Mouse (Mus musculus) cerebellum, postnatal 10 days (tissue): Measurements from ENCODE around the gene Dnm1.
A peak's percentile ranks its signal among the peaks of the same experiment; 100 is the strongest.

ENCODE experiments used
- DNase-seq, 2 experiments: peaks; one replicate each; pipeline ENCODE4 v3.0.0; 2021; ENCODE audit warnings: mixed read lengths in 2 of 2

Gene Dnm1

DNA sequence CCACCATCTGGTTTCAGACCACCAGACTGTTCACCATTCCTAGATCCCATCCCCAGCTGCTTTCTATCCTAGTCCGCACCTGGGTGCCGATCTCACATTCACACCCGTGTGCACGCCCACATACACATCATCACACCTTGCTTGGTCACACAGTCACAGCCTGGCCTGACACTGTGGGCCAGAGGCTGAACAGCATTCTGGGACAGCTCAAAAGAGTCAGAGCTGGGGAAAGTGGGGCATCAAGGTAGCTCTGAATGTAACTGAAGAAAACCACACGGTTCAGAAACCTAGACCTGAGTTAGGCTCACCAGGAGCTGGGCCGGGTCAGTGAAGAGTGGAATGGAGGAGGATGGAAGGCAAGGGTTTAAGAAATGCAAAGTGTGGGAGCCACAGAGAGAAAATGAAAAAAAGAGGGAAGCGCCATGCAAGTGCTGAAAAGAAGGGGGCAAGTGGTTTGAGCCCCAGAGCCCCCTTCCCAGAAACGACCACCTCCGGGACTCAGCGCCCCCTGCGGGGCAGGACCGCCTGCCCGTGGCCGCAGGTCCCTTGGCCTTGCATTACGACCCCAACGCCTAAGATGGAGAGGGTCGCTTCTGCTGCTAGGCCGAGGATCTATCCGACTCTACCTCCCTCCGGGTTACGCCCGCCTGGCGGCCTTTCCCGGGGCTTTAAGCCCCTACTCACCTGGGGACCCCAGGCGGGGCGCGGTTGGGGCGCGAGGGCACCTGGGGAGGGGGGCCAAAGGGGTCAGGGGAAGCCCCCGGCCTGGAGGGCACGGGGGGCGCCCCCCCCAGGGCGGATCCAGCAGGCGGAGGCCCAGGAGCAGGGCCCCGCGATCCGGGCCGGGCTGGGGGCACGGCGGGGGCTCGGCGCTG lies 41.5 kb downstream of the Dnm1 start:
- peak in 1 of 2 experiments; percentile 47 for DNase-seq

DNA sequence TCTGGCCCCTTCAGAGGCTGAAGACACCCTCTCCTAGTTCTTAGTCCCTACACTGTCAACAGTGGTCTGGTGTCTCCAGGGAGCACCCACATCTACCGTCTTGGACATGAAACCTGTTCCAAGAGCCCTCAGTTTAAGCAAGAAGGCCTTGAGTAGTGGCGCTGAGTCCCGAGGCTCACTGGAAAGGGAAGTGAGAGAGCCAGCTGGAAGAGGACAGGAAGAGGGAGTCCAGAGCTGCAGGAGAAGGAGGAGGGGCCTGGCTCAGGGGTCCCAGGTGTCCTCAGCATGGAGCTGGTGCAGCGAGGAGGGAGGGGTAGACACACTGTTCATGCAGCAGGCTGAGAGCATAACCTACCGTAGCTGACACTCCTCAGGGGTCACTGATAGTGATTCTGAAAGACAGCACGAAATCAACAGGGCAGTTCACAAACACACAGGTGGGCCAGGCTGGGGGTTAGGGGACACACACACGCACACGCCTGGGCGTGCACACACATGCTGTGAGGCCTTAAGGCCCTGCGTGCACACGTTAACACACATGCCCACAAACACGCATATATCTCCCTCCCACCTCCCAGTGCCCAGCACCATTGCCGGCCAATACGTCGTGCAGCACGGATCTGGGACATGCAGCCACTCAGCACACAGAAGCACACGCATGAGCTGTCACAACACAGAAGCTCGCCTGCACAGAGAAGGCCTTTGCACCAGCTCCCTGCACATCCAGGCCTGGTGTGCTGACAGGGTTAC lies 42.9 kb downstream of the Dnm1 start:
- DNase-seq = peak in 1 of 2 experiments; percentile 9

DNA sequence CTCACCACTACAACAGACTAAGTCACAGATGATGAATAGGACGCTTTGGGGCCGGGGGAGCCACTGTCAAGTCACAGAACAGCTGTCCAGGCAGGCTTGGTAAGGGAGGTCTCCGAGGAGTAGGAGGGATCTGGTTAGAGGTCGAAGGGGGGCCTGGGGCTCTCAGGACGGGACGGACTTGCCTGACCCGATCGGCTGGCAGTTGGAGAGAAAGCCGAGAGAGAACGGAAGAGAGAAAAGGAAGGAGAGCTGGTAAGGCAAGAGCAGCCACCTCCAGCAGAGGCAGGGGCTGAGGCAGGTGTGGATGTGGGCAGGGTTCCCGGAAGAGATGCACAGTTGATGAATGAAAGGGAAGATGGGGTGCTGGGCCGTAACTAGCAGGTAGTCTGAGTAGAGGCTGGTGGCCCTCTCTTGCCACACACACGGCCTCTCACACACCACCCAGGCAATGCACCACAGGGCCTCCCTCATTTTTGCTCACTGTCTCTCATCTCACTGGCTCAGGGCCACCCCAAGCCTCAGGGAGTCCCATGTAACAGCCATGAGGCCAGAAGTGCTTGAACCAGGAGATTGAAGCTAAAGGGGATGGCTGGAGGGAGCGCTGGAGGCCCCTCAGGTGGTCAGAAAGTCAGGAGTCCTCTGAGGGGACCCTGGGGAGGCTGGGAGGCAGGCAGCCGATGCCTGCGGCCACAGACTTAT lies 44.1 kb downstream of the Dnm1 start:
- DNase-seq = peak in 1 of 2 experiments; percentile 20

DNA sequence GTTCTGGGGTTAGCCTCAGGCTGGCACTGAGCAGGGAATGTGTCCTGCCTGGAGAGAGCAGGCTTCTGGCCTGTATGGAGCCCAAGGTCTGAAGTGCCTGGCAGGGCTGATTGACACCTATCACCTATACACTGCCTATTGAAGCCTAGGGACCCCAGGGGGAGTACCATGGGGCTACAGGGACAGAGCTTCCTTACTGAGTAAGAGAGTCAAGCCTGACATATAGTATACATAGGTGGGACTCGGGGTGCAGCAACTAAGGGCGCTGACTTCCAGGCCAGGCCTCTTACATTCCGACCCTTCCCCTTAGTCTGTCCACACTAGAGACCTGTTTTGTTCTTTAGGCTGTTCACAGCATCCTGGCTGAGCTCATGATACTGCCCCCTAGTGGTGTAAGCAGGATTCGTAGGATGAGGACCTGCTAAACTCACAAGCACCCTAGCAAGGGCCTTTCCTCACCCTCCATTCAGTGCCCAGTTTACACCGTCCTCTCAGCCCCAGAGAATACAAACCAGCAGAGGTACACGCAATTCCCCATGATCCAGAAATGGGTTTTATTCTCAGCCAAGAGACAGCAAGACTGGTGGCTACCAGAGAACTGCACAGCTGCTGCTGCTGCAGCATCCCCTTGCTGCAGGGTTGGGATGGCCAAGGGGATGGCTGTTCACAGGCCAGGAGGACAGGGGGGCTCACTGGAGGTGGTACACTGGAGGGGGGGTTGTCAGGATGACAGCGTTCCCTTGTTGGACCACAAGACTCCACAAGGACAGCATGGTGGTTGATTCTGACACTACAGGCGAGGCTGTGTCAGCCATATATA lies 45.0 kb downstream of the Dnm1 start:
- DNase-seq = peak; percentile 82 to 90

DNA sequence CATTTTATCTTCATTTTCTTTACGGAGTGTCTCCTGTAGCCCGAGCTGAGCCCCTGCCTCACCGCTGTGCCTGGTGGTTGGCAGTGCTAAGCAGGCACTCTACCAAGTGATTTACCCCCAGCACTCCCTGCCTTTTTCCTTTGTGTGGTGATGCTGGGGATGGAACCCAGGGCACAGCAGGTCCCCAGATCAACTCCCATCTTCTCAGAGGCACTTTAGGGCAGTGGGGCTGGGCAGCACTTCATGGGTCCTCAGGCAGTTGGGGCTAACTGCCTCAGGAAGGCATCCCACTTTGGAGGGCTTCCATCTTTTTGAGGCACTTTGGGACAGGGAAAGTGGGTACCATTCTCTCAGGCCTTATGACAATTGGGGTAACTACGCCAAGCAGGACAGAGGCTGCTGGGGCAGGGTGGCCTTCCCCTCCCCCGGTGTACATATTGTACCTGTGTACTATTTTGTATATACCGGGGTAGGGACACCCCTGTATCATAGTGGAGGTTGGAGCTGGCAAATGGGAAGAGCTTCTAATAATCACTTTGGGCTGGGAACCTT lies 45.8 kb downstream of the Dnm1 start:
- peak in 1 of 2 experiments; percentile 42 for DNase-seq

DNA sequence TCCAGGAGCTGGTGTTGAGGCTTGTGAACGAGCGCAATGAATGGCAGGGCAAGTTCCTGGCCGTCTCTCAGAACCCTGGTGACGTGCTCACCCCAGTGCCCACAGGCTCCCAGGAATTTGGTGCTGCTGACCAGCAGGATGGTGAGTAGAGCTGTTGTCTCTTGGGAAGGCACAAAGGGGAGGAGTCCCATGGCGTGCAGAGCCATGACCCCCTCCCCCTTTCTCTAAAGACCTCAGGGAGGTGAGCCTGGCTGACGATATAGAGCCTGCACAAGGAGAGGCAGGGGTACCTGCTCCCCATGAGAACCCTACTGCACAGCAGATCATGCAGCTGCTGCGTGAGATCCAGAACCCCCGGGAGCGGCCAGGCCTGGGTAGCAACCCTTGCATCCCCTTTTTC lies 47.0 kb downstream of the Dnm1 start:
- peak in 1 of 2 experiments; percentile 12 for DNase-seq

DNA sequence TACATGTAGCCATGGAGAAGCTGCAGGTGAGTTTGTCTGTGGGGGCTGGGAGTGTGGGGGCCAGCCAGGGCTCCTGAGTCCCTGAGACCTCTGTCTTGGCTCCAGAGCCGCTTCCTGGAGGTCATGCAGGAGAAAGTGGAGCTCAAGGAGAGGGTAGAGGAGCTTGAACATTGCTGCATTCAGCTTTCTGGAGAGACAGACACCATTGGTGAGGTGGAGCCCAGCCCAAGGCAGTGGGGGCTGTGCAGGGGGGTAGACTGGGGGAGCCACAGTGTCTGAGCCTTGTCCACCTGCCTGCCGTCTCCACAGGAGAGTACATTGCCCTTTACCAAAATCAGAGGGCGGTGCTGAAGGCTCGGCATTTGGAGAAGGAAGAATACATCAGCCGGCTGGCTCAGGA lies 47.5 kb downstream of the Dnm1 start:
- DNase-seq = peak in 1 of 2 experiments; percentile 8

DNA sequence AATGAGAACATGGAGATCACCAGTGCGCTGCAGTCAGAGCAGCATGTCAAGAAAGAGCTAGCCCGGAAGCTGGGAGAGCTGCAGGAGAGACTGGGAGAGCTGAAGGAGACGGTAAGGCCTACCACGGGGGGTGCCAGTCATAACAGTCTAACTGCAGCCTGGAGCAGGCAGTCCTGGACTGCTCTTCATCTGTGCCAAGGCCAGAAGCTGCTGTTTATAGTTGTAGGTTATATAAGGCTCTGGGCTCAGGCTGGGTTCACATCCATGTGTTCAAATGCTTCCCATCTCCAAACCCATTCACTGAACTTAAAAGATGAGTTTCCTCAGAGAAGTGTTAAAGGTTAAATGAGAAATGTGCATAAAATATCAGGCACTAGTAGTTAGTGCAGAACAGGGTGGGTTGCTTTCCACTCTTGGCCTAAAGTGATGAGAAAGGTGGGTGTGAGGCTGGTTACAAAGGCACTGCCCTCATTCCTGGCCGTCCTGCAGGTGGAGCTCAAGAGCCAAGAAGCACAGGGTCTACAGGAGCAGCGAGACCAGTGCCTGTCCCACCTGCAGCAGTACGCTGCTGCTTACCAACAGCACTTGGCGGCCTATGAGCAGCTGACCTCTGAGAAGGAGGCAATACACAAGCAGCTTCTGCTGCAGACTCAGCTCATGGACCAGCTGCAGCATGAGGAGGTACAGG lies 48.8 kb downstream of the Dnm1 start:
- DNase-seq = peak; percentile 79 to 81

DNA sequence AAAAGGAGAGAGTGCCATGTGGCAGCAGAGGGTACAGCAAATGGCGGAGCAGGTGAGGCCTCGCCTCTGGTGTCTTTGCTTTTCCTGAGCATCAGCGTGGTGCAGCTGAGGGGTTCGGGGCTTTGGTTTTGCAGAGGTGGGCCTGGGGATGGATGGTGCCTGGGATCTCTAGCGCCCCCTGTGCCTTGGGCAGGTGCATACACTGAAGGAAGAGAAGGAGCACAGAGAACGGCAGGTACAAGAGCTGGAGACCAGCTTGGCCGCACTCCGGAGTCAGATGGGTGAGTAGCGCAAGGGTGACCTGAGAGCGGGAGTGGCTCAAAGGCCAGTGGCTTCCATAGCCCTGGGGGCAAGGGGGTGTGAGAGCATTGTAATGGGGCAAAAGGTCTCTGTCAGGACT lies 50.2 kb downstream of the Dnm1 start:
- no peak for DNase-seq

DNA sequence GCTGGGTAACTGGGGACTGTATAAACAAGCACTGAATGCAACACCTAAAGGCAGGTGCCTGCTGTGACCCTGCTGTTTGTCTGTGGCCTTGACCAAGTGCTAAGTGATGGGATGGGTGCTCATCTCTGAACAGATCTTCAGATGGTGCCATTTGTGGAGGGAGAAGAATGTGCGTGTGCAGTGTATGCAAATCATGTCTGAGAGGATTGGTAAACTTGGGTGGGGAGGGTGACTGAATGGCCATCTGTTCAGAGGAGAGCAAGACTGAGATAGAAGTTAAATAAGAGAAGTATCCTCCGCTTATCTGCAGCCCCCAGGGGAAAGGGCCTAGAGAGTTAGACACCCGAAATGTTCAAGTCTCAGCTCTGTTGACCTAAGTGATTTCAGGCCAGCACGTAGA lies 53.7 kb downstream of the Dnm1 start:
- no peak for DNase-seq

DNA sequence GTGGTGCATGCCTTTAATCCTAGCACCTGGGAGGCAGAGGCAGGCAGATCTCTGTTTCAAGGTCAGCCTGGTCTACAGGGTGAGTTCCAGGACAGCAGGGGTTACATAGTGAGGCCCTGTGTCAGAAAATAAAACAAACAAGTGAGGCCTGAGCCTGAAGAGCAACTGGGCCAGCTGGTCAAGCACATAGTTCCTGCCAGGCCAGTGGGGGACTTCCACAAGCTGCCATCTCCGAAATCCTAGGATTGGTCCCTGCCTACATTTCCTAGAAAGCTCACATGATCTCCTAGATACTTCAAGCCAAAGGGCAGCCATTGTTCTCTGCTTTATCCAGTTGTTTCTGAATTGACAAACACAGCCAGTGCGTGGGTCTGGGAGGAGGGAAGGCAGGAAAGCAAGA lies 57.3 kb downstream of the Dnm1 start:
- peak in 1 of 2 experiments; percentile 17 for DNase-seq

DNA sequence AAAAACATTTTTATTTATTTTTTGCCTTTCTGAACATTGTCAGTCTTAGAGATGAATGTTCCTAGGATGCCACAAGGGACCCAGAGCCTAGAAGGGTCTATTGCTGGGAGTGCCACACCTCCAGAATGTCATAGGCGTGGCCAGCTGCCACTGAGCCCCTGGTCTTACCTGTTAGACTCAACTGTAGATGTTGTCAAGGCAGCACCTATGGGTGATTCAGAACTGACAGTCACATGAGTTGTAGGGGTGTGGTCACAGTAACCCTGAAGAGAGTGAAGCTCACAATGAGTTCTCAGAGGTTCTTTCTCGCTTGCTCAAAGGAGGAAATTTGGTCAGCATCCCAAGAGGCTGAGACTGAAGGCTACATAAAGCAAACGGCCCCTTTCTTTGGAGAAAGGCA lies 57.9 kb downstream of the Dnm1 start:
- no peak for DNase-seq

DNA sequence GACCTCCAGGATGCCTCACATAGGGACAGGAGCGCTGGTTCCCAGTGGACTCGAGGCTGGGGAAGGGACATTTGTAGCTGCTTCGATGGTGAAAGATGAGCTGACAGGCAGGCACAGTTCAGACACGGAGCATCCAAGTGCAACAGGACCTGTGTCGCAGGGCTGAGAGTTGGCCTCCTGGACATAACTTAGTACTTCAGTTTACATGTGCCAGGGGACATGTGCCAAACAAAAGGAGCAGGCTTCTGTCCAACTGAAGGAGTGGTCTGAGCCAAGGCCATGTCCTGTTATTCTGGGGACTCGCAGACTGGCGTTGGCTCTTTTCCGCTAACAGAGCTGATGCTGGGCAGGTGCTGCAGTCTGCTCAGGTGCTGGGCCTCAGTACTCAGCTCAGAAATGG lies 58.8 kb downstream of the Dnm1 start:
- peak; percentile 75 to 77 for DNase-seq

DNA sequence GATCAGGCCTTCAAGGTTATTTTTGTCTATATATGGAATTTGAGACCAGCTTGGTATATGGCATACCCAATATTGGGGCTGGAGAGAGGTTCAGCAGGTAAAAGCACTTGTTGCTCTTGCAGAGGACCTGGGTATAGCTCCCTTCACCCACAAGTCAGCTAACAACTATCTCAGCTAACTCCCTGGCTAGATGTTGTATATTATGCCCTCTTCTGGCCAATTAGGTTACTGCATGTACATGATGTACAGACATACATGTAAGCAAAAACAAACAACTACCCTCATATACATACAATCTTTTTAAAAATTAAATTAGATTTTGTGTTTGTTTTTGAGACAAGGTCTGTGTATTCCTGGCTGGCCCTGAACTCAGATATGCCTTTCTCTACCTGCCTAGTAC lies 63.6 kb downstream of the Dnm1 start:
- peak in 1 of 2 experiments; percentile 75 for DNase-seq

DNA sequence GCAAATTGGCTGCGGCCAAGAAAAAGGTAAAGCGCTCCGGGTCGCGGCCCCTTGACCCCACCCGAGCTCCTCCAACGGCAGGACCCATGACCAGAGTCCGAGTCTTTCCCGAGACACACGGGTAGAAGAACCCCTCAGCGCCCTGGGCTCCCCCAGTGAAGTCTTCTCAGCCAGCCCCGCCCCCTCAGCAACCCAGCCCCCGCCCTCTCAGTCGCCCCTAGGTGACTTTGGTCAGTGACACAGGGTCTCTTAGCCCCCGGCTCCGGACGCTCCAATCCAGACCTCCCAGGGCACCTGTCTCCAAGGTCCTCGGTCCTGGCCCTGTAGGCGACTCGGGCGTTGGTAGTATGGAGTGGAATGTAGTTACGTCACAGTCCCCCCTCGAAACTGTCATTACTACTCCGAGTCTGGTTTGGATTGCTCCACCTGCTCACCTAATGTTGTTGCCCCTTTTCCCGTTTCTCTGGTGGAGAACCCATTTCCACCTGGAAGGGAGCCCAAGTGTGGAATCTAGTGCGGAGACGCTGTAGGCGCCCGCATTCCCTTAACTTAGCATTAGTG lies 64.7 kb downstream of the Dnm1 start:
- DNase-seq = no peak

DNA sequence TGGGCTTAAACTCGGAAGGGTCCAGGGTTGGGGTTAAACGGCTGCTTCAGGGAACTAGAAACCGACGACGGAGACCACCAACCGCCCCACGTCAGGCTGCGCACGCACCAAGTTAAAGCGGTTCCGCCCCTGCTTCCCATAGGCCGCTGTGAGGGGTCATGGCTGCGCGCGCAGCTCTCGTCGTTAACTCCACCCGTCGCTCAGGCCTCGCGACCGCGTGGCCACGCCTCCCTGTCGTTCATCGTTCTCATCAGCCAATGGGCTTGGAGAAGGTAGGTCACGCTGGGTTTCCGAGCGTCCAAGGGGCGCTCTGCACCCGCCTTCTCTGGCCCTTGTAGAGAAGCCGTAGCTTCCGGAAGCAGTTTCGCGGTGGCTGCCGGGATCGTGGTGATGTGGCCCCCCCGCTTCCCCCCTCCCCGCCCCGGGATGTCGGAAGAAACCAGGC lies 65.2 kb downstream of the Dnm1 start, which contains the start of gene Swi5:
Swi5 (minus strand) TSS at position 153 of the 445 bp plus-strand sequence.
- DNase-seq = peak; percentile 100

DNA sequence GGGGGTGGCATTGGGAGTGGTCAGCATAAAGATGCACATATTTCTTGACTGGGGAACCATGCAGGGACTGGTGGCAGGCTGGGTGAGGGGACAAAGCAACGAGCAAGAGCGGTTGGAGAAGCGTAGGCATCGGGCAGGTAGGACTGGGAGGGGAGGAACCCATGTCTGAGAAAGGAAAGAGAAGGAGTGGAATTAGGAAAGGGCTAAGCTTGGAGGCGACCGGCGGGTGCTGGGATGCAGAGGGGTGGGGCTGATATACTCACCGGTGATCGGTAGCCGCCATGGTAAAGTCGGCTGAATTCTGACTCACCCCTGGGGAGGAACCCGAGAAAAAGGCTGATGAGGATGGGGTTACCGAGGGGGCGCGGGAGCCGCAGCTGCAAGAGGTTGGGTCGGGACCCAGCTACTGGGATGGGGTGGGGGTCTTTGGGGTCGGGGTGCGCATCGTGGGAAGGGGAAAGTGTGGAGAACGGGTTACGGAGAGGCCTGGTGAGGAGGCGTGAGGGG lies 65.8 kb downstream of the Dnm1 start, which contains the start of gene Golga2:
Golga2 (plus strand) TSS at position 51 of the 507 bp plus-strand sequence.
- peak in 1 of 2 experiments; percentile 33 for DNase-seq

DNA sequence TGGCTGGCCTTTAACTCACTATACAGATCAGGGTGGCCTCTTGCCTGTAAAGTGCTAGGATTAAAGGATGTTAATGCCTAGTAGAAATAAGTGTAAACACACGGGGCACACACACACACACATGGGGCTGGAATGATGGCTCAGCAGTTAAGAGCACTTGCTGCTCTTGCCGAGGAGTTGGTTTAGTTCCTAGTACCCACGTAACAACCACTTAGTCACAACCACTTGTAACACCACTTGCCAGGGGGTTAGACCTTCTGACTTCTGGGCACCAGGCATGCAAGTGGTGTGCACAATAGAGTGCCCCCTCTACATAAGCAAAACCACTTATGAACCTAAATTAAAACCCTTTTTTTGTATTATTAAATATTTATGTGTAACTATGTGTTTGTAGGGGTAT lies 69.2 kb downstream of the Dnm1 start:
- DNase-seq = no peak

DNA sequence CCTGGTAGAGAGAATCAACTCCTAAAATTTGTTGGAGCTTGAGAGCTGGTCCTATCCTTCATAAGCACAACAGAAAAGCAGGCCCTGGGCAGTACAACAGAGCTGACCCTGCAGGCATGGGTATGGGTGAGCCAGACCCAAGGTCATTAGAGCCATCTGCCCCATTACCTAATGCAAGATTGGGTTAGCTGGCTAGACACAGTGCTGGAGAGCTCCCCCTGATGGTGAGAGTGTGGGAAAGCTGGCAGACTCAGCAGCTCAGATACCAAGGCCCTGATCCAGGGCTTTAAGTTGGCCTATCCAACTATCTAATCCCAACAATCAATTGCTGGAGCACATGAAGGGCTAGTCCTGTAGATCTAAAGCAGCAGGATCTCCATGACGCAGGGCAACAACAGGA lies 70.4 kb downstream of the Dnm1 start:
- DNase-seq = peak; percentile 74 to 79

DNA sequence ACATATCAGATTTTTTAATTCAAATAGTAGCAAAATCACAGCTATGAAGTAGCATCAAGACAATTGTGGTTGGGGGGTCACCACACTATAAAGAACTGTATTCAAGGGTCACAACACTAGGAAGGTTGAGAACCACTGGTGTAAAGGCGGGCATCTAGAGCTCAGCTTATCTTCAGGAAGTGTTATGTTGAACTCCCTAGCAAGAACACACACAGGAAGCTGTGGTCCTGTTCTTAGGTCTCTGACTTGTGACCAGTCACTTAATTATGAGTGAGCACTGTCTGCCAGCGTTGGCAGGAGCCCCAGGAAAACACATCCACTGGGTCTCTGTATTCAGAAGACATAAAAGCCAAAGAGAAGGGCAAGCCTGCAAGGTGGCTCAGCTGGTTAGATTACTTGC lies 70.8 kb downstream of the Dnm1 start:
- DNase-seq = no peak

DNA sequence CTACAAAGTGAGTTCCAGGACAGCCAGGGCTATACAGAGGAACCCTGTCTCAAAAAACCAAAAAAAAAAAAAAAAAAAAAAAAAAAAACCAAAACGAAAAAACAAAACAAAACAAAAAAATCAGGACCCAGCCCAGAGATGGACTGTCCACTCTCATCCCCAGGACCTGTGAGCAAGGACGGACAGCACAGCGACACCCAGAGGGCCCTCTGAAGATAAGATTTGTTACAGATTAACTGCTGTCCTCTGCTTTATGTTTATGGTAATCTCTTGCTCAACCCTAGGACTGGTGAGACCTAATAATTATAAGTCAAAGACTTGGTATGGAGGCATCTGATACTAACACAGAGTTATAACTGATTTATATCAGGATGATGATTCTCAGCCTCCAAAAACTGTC lies 77.3 kb downstream of the Dnm1 start:
- no peak for DNase-seq
